Mouse (Mus musculus): ENCODE results near the gene Rbp1.

Gene Rbp1

GRCm38 (mm10) chr9:98424725-98425210 lies 2.0 kb downstream of the Rbp1 start:
- DNase-seq (ENCODE audit: low spot score), result peak; percentile 52

GRCm38 (mm10) chr9:98425351-98425880 lies 2.7 kb downstream of the Rbp1 start:
- DNase-seq (ENCODE audit: low spot score), result no peak

- no peak for DNase-seq (ENCODE audit: low spot score)
These were observed 5.3 kb downstream of the Rbp1 start for GRCm38 (mm10) chr9:98427906-98428517.

- DNase-seq (ENCODE audit: low spot score), result no peak
These were observed 6.0 kb downstream of the Rbp1 start for GRCm38 (mm10) chr9:98428783-98429182.

- DNase-seq (ENCODE audit: low spot score), result no peak
These were observed 7.0 kb downstream of the Rbp1 start for GRCm38 (mm10) chr9:98429806-98430205.

GRCm38 (mm10) chr9:98430528-98430927 lies 7.8 kb downstream of the Rbp1 start:
- no peak for DNase-seq (ENCODE audit: low spot score)

- no peak for DNase-seq (ENCODE audit: low spot score)
These were observed 10.3 kb downstream of the Rbp1 start for GRCm38 (mm10) chr9:98433021-98433420.

GRCm38 (mm10) chr9:98433956-98434588 lies 11.3 kb downstream of the Rbp1 start:
- DNase-seq (ENCODE audit: low spot score), result no peak

GRCm38 (mm10) chr9:98437819-98438218 lies 15.1 kb downstream of the Rbp1 start:
- DNase-seq (ENCODE audit: low spot score), result no peak

- no peak for DNase-seq (ENCODE audit: low spot score)
These were observed 16.3 kb downstream of the Rbp1 start for GRCm38 (mm10) chr9:98439091-98439490.

- DNase-seq (ENCODE audit: low spot score), result no peak
These were observed 19.9 kb downstream of the Rbp1 start for GRCm38 (mm10) chr9:98442638-98443037.

- DNase-seq (ENCODE audit: low spot score), result no peak
These were observed 22.8 kb downstream of the Rbp1 start for GRCm38 (mm10) chr9:98445359-98446149.

GRCm38 (mm10) chr9:98450976-98451375 lies 28.2 kb downstream of the Rbp1 start:
- no peak for DNase-seq (ENCODE audit: low spot score)

- no peak for DNase-seq (ENCODE audit: low spot score)
These were observed 43.9 kb downstream of the Rbp1 start for GRCm38 (mm10) chr9:98466709-98467108.

- no peak for DNase-seq (ENCODE audit: low spot score)
These were observed 57.5 kb downstream of the Rbp1 start for GRCm38 (mm10) chr9:98480172-98480749.

GRCm38 (mm10) chr9:98482256-98482655 lies 59.5 kb downstream of the Rbp1 start:
- DNase-seq (ENCODE audit: low spot score), result no peak

- no peak for DNase-seq (ENCODE audit: low spot score)
These were observed 62.3 kb downstream of the Rbp1 start for GRCm38 (mm10) chr9:98485020-98485419.

GRCm38 (mm10) chr9:98485815-98486214 lies 63.1 kb downstream of the Rbp1 start, which contains the start of gene Rbp2:
Gene Rbp2, plus strand, starts transcription at chr9:98486115.
- DNase-seq (ENCODE audit: low spot score), result no peak

- DNase-seq (ENCODE audit: low spot score), result no peak
These were observed 64.5 kb downstream of the Rbp1 start for GRCm38 (mm10) chr9:98487273-98487672.

GRCm38 (mm10) chr9:98489532-98489931 lies 66.8 kb downstream of the Rbp1 start:
- DNase-seq (ENCODE audit: low spot score), result no peak

- no peak for DNase-seq (ENCODE audit: low spot score)
These were observed 67.4 kb downstream of the Rbp1 start for GRCm38 (mm10) chr9:98490128-98490527.

GRCm38 (mm10) chr9:98491071-98491470 lies 68.3 kb downstream of the Rbp1 start:
- no peak for DNase-seq (ENCODE audit: low spot score)

All from ovary, postnatal 14 days (tissue).